ENCODE assay signal across 9 mouse cellular contexts in genomic region chr2:174675642-174676041, GRCm38 (mm10). TPM values are rescaled to one million over a fixed set of nuclear protein-coding genes. Genes with fewer than 3 reads are reported as not detected.
DNase-seq lines count a peak whose midpoint lies in the region; ATAC-seq and TF ChIP-seq lines count a peak whose summit lies in the region.
"Had no signal": no experiment of that assay in that cellular context is flagged by ENCODE, and none has a peak within 500 bp of the region (broad histone marks: within the 10 kb centered on the region; RNA-seq: fewer than 3 reads in every experiment).

No protein-coding gene starts in this region.

- H3K27ac ChIP-seq in ES-Bruce4 (ENCODE audit: insufficient read depth, low read length), result no peak overlapping the region
- no peak overlapping the region for H3K27ac ChIP-seq in lung, embryonic 14.5 days (ENCODE audit: low read depth)

- no peaks in the 10 kb centered on the region for H3K36me3 ChIP-seq in ES-Bruce4 (ENCODE audit: control insufficient read depth, insufficient read depth, low read length, poor library complexity, severe bottlenecking)
- H3K36me3 ChIP-seq in lung, embryonic 14.5 days (ENCODE audit: insufficient read depth), result no peaks in the 10 kb centered on the region

- TF ChIP-seq EP300 in ES-Bruce4 (IDR thresholded peaks at IDR 0.05; ENCODE audit: insufficient read depth, low read depth, low read length), result no peak

- TF ChIP-seq POLR2A in ES-Bruce4 (IDR thresholded peaks at IDR 0.05; ENCODE audit: insufficient read depth, low read length), result no peak

- peak; percentile 63; the same call in 1 of the 2 replicates for ATAC-seq in lung, embryonic 14.5 days (ENCODE audit: insufficient read depth)

- no peak overlapping the region for H3K4me3 ChIP-seq in ES-Bruce4 (ENCODE audit: low read depth, low read length)
- H3K4me3 ChIP-seq in lung, embryonic 14.5 days (ENCODE audit: low read depth, low read length), result no peak overlapping the region

- 0 out of 2 replicates have a peak, but pooled peaks cover 2% of the 10 kb centered on the region for H3K27me3 ChIP-seq in ES-Bruce4 (ENCODE audit: control insufficient read depth, insufficient read depth, low read length, poor library complexity, severe bottlenecking)
- H3K27me3 ChIP-seq in lung, embryonic 14.5 days (ENCODE audit: insufficient read depth, low read length), result no peaks in the 10 kb centered on the region

- no peaks in the 10 kb centered on the region for H3K9me3 ChIP-seq in ES-Bruce4 (replicated peaks; ENCODE audit: control insufficient read depth, insufficient read depth, low read length, poor library complexity, severe bottlenecking)
- no peaks in the 10 kb centered on the region for H3K9me3 ChIP-seq in lung, embryonic 14.5 days (ENCODE audit: low read depth, low read length)

- WGBS in lung, embryonic 14.5 days, result 17% methylated on average over 9 of the region's 9 CpGs

- peak; percentile 62 for DNase-seq in adrenal gland, adult 2 months
- peak; percentile 89 for DNase-seq in embryo, embryonic 10.5 days (ENCODE audit: low spot score)
- peak; percentile 67 to 89 for DNase-seq in heart, adult 18-20 months
- DNase-seq in kidney, postnatal 36 days, result peak; percentile 73 to 90
- peak; percentile 91 for DNase-seq in lung, embryonic 14.5 days
- peak; percentile 90 for DNase-seq in retina, postnatal 1 day
- DNase-seq in urinary bladder, postnatal 36 days (ENCODE audit: low spot score in 2 of 2), result peak; percentile 58 to 63

- H3K9ac ChIP-seq in ES-Bruce4 (ENCODE audit: low read depth, poor library complexity, severe bottlenecking), result no peak overlapping the region
- no peak overlapping the region for H3K9ac ChIP-seq in lung, embryonic 14.5 days

- peak; percentile 75 for TF ChIP-seq CTCF in ES-Bruce4 (IDR thresholded peaks at IDR 0.05; ENCODE audit: low read depth, low read length)
- TF ChIP-seq CTCF in lung, embryonic 14.5 days (IDR thresholded peaks at IDR 0.05; ENCODE audit: low read depth), result peak; percentile 96

- H3K4me1 ChIP-seq in ES-Bruce4 (ENCODE audit: control insufficient read depth, insufficient read depth, low read length), result no peaks in the 10 kb centered on the region
- no peaks in the 10 kb centered on the region for H3K4me1 ChIP-seq in lung, embryonic 14.5 days (ENCODE audit: insufficient read depth)

- peak overlapping the region; percentile 31; the same call in 1 of the 2 replicates for H3K4me2 ChIP-seq in lung, embryonic 14.5 days

RNA-seq across cellular contexts. Expression of gene Zfp831, which starts 32.3 kb away (rescaled TPM):
- polyA plus RNA-seq in ES-Bruce4 (2011; ENCODE audit: insufficient read depth, insufficient read length, low read depth, missing spikeins), result not detected in 2 replicates
- under 1 TPM; 0.10 to 0.12 TPM for total RNA-seq in adrenal gland, adult 2 months (2021)
- polyA plus RNA-seq in adrenal gland, adult 2 months (2012; rRNA removed), result 0.03 TPM in 2 replicates
- under 1 TPM; 0.07 to 0.59 TPM for total RNA-seq in heart, adult 18-20 months (2021)
- 0.04 TPM in 1 of 2 replicates, not detected in the other for polyA plus RNA-seq in lung, embryonic 14.5 days (2014; fragmentation: Nextera tagmentation; extraction: Ambion mirVana)
- polyA plus RNA-seq: neural tube, embryonic 14.5 days had no signal
